Mouse (Mus musculus): ENCODE measurements around the gene Ndufaf1.
"Not testable (repeated sequence)": the region's sequence is repeated elsewhere in the genome, so short reads cannot be mapped to it uniquely, and the experiment has no call there.

Gene Ndufaf1

DNA sequence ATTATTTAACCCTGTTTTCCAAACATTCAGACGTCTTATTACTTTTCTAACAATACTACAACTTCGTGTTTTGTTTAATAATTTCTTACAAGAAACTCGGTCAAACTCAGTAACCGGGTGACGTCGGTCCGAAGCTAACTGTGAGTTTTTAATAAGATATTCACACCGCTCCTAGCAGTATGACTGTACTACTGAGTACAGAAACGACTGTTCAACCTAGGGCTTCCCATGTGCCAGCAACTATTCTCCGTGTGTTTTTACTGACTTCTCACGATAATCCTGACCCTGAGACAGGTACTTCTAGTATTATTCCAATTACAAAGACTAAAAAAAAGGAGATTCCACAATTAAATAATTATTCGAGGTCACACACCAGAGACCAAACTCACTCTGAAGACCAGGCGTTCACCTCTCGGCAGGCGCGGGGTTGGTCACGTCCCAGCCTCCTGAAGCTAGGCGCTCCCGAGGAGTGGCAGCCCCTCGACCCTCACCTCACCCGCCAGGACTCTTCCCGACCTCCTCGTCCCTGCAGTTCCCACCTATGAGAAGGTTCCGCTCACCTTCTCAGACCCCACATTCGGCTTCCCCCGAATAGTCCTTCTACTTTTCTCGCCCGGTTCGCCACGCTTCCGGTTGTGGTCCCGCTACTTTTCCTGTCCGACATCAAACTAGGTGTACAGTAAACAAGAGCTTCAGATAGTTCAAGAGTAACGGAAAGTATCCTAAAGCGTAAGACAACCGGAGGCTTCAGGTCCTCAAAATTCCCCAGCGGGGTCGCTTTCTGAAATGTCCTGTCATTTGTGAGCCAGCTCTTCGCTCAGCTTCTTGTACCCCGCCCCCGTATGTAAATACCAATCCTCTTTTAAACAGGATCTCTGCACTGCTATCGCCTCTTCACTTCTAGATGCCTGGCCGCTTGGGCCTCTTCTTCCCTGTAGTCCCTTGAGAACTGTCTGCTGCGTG lies at the start of gene Ndufaf1:
TSS of gene Ndufaf1 (minus strand) at position 608 of the 963 bp plus-strand sequence.
- peak; percentile 86 to 88 for DNase-seq

- DNase-seq, result no peak
These were observed 47.4 kb upstream of the Ndufaf1 start for GRCm38 (mm10) chr2:119710011-119710410.

- no peak for DNase-seq
These were observed 45.0 kb upstream of the Ndufaf1 start for GRCm38 (mm10) chr2:119707676-119708075.

GRCm38 (mm10) chr2:119703171-119703570 lies 40.5 kb upstream of the Ndufaf1 start:
- no peak for DNase-seq

DNA sequence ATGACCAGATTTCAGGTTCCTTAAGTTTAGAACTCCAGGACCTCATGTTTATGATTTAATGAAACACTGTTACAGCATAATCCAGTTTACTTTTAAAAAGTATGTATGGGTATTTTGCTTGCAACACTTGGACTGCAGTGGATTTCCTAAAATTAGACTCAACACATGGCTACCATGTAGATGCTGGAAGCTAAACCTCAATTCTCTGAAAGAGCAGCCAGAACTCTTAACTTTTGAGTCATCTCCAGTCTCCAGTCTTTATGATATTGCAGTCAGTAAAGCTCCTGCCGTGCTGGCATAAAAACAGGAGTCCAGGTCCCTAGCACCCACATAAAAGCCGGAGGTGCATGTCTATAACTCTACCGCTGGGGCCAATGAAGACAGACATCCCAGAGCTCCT lies 37.3 kb upstream of the Ndufaf1 start:
- DNase-seq, result no peak

GRCm38 (mm10) chr2:119698472-119698871 lies 35.8 kb upstream of the Ndufaf1 start:
- DNase-seq, result no peak

DNA sequence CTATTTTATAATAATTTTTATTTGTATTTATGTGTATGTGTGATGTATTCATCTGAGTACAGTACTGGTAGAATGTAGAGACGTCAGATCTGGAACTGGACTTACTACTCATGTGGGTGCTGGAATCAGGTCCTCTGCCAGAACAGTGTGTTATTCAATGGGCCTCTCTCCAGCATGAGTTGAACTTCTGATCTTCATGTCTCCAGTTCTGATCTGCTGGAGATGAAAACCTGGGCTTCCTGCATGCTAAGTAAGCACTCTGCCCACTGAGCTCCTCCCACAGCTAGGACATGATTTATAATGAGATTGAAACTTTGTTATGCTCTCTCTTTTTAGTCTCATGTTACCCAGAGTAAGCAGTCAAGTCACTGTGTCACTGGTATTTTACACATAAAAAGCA lies 33.5 kb upstream of the Ndufaf1 start:
- DNase-seq, result no peak

- no peak for DNase-seq
These were observed 32.2 kb upstream of the Ndufaf1 start for GRCm38 (mm10) chr2:119694826-119695225.

GRCm38 (mm10) chr2:119692003-119692701 lies 29.5 kb upstream of the Ndufaf1 start:
- DNase-seq, result no peak

DNA sequence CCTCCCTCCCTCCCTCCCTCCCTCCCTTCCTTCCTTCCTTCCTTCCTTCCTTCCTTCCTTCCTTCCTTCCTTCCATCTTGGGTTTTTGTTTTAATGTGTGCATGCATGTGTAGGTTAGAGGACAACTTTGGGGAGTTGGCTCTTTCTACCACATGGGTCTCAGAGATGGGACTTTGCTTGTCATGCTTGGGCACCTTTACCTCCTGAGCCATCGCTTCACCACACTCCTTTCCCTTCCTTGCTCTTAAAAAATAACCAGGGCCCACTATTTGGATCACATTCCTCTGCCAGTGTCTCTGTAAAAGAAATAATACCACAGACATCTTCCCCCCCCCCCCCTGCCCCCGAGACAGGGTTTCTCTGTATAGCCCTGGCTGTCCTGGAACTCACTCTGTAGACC lies 21.1 kb upstream of the Ndufaf1 start:
- DNase-seq, result peak in 1 of 2 experiments; percentile 4

- DNase-seq, result no peak
These were observed 13.2 kb upstream of the Ndufaf1 start for GRCm38 (mm10) chr2:119675831-119676230.

DNA sequence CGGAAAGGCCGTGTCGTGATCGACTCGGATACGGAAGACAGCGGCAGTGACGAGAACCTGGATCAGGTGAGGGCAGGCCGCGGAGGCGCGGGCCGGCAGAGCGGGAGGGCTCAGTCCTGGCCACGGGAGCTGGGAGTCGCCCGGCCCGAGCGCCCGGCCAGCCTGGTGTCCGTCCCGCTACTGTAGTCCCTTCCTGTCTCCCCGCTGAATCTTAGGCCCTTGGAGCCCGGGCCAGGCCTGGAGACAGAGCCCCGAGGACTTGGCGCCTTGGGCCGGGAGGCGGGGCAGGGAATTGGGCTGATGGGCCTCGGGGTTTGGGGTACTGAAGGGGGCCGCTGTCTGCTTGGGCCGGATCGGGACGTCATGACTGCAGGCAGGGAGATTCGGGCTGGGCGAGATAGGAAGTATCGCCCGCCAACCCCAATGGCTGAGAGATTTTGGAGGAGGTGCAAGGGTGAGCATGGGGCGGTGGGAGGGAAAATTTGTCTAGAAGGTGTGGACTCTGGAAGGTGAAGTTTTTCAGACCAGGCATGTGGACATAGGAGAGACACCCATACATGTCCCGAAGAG lies 12.7 kb upstream of the Ndufaf1 start:
- no peak for DNase-seq

DNA sequence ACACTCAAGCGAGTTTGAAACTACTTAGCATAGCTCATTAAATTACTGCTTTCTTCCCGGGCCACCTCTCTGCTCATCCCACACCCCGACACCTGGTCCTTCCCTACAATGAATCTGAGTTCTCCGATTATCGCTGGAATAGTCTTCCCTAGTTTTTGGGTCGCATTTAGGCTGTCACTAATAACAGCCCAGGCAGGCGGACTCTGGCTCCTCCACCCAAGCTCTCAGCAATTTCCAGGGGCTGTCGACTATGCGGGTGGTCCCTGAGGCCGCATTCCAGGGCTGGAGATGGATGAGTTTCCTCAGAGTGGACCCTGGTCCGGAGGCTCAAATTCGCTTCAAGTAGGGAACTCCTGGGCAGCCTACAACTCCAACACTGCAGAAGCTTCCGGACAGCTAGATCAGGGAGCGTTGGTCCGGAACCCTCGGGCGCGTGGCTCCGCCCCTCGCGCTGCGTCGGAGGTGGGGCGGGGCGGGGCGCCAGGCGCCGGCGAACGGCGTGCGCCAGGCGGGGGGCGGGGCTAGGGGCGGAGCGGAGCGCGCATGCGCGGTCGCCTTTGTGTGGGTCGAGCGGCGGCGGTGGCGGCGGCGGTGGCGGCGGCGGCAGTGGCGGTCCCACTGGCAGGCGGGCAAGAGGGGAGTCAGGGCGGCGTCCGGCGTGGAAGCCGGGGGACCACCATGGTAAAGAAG lies 12.0 kb upstream of the Ndufaf1 start, which contains the start of gene Rtf1:
TSS of gene Rtf1 (plus strand) at position 544 of the 690 bp plus-strand sequence.
- peak; percentile 99 for DNase-seq

GRCm38 (mm10) chr2:119669010-119669409 lies 6.4 kb upstream of the Ndufaf1 start:
- peak in 1 of 2 experiments; percentile 13 for DNase-seq

GRCm38 (mm10) chr2:119665744-119666143 lies 3.1 kb upstream of the Ndufaf1 start:
- not testable (repeated sequence) for DNase-seq

GRCm38 (mm10) chr2:119644254-119644653 lies 18.4 kb downstream of the Ndufaf1 start:
- no peak for DNase-seq

- DNase-seq, result no peak
These were observed 21.3 kb downstream of the Ndufaf1 start for GRCm38 (mm10) chr2:119641214-119641912.

- peak in 1 of 2 experiments; percentile 3 for DNase-seq
These were observed 25.8 kb downstream of the Ndufaf1 start for GRCm38 (mm10) chr2:119636781-119637180.

- DNase-seq, result no peak
These were observed 41.3 kb downstream of the Ndufaf1 start for GRCm38 (mm10) chr2:119621302-119621701.

DNA sequence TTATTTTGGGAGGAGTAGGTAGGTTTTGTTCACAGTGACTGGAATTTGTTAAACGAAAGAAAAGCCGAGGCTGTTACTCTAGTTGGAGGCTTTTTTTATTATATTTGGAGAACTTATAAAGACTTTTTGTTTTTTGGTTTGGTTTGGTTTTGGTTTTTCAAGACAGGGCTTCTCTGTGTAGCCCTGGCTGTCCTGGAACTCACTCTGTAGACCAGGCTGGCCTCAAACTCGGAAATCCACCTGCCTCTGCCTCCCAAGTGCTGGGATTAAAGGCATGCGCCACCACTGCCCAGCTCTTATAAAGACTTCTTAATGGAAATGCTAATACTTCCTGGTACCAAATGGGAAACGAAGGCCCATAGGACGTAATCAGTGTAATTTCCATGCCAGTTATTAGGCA lies 43.6 kb downstream of the Ndufaf1 start:
- not testable (repeated sequence) for DNase-seq

GRCm38 (mm10) chr2:119618199-119618982 lies 44.2 kb downstream of the Ndufaf1 start, which contains the start of the genes Nusap1 and Oip5:
Gene Nusap1, plus strand, starts transcription at chr2:119618298.
Gene Oip5, minus strand, starts transcription at chr2:119618469.
- peak; percentile 95 to 96 for DNase-seq

Data from kidney, postnatal 4 days (tissue).